Mouse (Mus musculus) ES-Bruce4 (cell line): ENCODE results near the gene Kalrn. TPM values are rescaled to one million over a fixed set of nuclear protein-coding genes. Genes with fewer than 3 reads are reported as not detected.

Experiments
- H3K27ac ChIP-seq: 2 replicates; pipeline ENCODE4 v1.5.1; 2012; ENCODE audit warnings: low read length, inconsistent platforms; ENCODE audit not compliant: insufficient read depth
- H3K27me3 ChIP-seq: 2 replicates; pipeline ENCODE4 v1.6.1; 2012; ENCODE audit warnings: mild to moderate bottlenecking, low read length, inconsistent platforms; ENCODE audit not compliant: control insufficient read depth, poor library complexity, insufficient read depth, severe bottlenecking
- H3K36me3 ChIP-seq: 2 replicates; pipeline ENCODE4 v1.6.1; 2012; ENCODE audit warnings: inconsistent platforms, mild to moderate bottlenecking, low read length, moderate library complexity; ENCODE audit not compliant: control insufficient read depth, poor library complexity, insufficient read depth, severe bottlenecking
- H3K4me1 ChIP-seq: one replicate; pipeline ENCODE4 v1.8.1; 2011; ENCODE audit warnings: low read length; ENCODE audit not compliant: control insufficient read depth, insufficient read depth
- H3K4me3 ChIP-seq: 2 replicates; pipeline ENCODE4 v1.5.1; 2011; ENCODE audit warnings: low read depth, mild to moderate bottlenecking, low read length
- H3K9ac ChIP-seq: 2 replicates; pipeline ENCODE4 v1.6.1; 2012; ENCODE audit warnings: low read depth, mild to moderate bottlenecking, inconsistent platforms; ENCODE audit not compliant: poor library complexity, severe bottlenecking
- H3K9me3 ChIP-seq: replicated peaks from 2 replicates; pipeline ENCODE4 v1.6.1; 2012; ENCODE audit warnings: mild to moderate bottlenecking, low read length, inconsistent platforms; ENCODE audit not compliant: control insufficient read depth, poor library complexity, insufficient read depth, severe bottlenecking
- CTCF ChIP-seq: IDR thresholded peaks from one replicate; pipeline ENCODE4 v1.8.1; 2011; ENCODE audit warnings: low read depth, low read length
- EP300 ChIP-seq: IDR thresholded peaks from 2 replicates; pipeline ENCODE4 v1.6.1; 2011; ENCODE audit warnings: low read depth, low read length; ENCODE audit not compliant: insufficient read depth
- POLR2A ChIP-seq: IDR thresholded peaks from one replicate; pipeline ENCODE4 v1.8.1; 2011; ENCODE audit warnings: low read length; ENCODE audit not compliant: insufficient read depth
- polyA plus RNA-seq: library from polyadenylated mRNA; stranded (reverse); fragments of >200 nt; gene quantifications from 2 replicates; pipeline ENCODE4 v1.2.4, GENCODE M21; 2011; ENCODE audit warnings: low read depth; ENCODE audit not compliant: missing spikeins, insufficient read depth, insufficient read length

The Kalrn gene
- polyA plus RNA-seq, 1 experiment = 8.2 TPM

DNA sequence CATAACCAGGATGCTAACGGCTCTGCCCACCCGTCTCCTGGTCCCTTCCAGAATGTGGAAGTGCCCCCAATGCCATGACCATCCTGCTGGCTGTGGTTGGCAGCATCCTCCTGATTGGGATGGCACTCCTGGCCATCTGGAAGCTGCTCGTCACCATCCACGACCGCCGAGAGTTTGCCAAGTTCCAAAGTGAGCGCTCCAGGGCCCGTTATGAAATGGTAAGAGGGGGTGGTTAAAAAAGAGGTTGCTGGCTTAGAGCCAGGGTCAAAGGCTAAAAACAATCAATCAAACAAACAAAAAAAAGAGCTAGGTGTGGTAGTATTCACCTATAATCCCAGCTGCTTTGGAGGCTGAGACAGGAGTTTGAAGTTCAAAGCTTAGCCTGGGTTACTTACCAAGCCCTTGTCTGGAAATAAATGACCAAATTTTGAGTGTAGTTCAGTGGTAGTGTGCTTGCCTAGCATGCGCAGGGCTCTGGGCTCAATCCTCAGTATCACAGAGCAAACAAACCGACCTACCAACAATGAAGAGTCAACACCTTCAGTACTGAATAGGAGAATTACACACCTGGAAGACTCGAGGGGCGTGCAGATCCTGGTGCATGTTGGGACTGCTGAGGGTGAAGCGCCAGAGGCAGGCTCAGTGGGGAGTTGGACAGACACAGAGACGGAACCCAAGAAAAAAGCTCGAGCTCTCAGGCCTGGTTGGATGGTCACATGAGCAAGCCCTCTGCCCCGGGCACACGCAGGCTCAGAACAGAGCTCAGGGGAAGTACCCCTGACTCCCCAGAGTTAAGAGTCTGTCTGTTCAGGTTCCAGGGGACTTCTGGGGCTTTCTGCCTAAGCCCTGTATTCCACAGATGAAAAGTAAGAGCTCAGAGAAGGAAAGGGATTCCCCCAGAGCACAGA, 625.4 kb downstream of the Kalrn start:
- Histone ChIP-seq H3K9me3 (no peaks in the 10 kb centered on the region), H3K4me3 (no peak overlapping the region), H3K36me3 (no peaks in the 10 kb centered on the region), H3K27ac (no peak overlapping the region), H3K27me3 (no peaks in the 10 kb centered on the region), H3K4me1 (no peaks in the 10 kb centered on the region), H3K9ac (no peak overlapping the region)
- TF ChIP-seq EP300 (no peak), CTCF (no peak), POLR2A (no peak)

GRCm38 (mm10) chr16:33946021-33946420, 627.3 kb downstream of the Kalrn start:
- Histone ChIP-seq H3K36me3 (no peaks in the 10 kb centered on the region), H3K27ac (no peak overlapping the region), H3K27me3 (no peaks in the 10 kb centered on the region), H3K4me3 (no peak overlapping the region), H3K9me3 (no peaks in the 10 kb centered on the region), H3K4me1 (no peaks in the 10 kb centered on the region), H3K9ac (no peak overlapping the region)
- no peak for TF ChIP-seq POLR2A
- no peak for TF ChIP-seq CTCF
- TF ChIP-seq EP300 = no peak

- Histone ChIP-seq H3K9ac (no peak overlapping the region), H3K4me3 (no peak overlapping the region), H3K27ac (no peak overlapping the region), H3K9me3 (no peaks in the 10 kb centered on the region), H3K4me1 (no peaks in the 10 kb centered on the region), H3K27me3 (no peaks in the 10 kb centered on the region), H3K36me3 (no peaks in the 10 kb centered on the region)
- no peak for TF ChIP-seq POLR2A
Observed at GRCm38 (mm10) chr16:33944772-33945171, 628.6 kb downstream of the Kalrn start.

DNA sequence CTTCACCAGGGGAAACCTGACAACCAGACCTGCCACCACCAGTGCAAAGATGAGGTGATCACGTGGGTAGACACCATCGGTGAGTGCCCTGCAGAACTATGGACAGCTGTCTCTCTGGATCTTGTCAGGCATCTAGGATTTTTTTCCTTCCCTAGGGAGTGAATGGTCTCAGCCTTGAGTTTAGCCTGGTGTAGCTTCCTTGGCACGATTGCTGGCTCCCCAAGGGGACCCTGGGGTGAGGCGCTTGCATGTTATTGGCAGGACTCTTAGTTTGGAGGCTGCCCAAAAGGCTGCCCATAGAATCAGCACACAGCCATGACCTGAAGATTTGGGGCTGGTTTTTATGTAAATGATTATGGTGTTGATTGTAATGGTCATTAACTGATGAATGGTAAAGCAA, 629.2 kb downstream of the Kalrn start:
- Histone ChIP-seq H3K27ac (no peak overlapping the region), H3K9ac (no peak overlapping the region), H3K9me3 (no peaks in the 10 kb centered on the region), H3K4me1 (no peaks in the 10 kb centered on the region), H3K27me3 (no peaks in the 10 kb centered on the region), H3K4me3 (no peak overlapping the region), H3K36me3 (no peaks in the 10 kb centered on the region)
- TF ChIP-seq CTCF (no peak), EP300 (no peak), POLR2A (no peak)

DNA sequence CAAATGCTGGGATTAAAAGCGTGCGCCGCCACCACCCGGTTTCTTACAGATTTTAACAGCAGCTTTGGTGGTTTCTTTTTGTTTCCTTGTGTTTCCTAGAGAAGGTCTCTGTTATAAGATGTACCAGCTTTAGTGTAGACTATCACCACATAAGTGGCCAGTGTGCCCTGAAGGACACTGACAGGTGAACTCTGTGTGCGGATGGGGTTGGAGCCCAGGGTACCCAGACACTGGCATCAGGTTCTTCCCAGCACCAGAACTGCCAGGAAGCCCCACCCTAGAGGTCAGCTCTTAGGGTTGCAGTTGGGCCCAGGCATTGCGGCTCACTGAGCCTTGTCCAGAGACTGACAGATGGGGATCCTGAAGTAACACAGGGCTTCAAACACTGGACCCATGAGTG, 629.9 kb downstream of the Kalrn start:
- no peak for TF ChIP-seq CTCF
- no peak for TF ChIP-seq EP300
- no peak for TF ChIP-seq POLR2A
- no peaks in the 10 kb centered on the region for H3K4me1 ChIP-seq
- H3K9me3 ChIP-seq = no peaks in the 10 kb centered on the region
- no peak overlapping the region for H3K9ac ChIP-seq
- H3K36me3 ChIP-seq = no peaks in the 10 kb centered on the region
- no peak overlapping the region for H3K27ac ChIP-seq
- H3K4me3 ChIP-seq = no peak overlapping the region
- no peaks in the 10 kb centered on the region for H3K27me3 ChIP-seq

DNA sequence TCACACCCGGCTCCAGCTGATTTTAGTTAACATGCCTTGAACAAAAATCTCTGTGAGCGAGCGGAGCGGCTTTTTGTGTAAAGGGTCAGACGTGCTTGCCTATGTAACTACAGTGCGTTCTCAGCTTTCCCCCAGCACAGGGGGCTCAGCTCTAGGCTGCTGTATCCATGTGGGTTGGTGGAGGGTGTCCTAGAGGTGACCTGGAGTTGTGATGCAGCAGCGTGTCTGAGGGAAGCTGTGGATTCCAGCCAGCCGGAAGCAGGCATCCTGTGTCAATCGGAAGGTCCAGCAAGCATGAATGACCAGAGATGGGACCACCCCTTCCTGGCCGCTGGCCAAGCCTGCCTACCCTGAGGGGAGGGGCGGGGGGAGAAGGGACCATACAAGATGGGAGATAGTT, 631.0 kb downstream of the Kalrn start:
- no peaks in the 10 kb centered on the region for H3K4me1 ChIP-seq

More for the DNA sequence above, 631.0 kb downstream of the Kalrn start:
- Histone ChIP-seq H3K9ac (no peak overlapping the region), H3K36me3 (no peaks in the 10 kb centered on the region), H3K27ac (no peak overlapping the region), H3K9me3 (no peaks in the 10 kb centered on the region), H3K27me3 (no peaks in the 10 kb centered on the region), H3K4me3 (no peak overlapping the region)
- TF ChIP-seq CTCF (no peak), EP300 (no peak), POLR2A (no peak)
